Mouse (Mus musculus): Measurements from ENCODE around the gene Dnaaf2. TPM values are rescaled to one million over a fixed set of nuclear protein-coding genes. Genes with fewer than 3 reads are reported as not detected.

The Dnaaf2 gene
- total RNA-seq, 2 experiments from 2014 or later = 1.9 TPM

- TF ChIP-seq CTCF (conservative IDR thresholded peaks at IDR 0.05) = no peak
- no peak overlapping the region for H3K27ac ChIP-seq
These were observed 48.2 kb downstream of the Dnaaf2 start for GRCm38 (mm10) chr12:69150049-69150448.

GRCm38 (mm10) chr12:69147166-69147735 lies 51.0 kb downstream of the Dnaaf2 start:
- no peak for DNase-seq (ENCODE audit: low spot score in 2 of 2)
- Histone ChIP-seq H3K4me3 (no peak overlapping the region), H3K27ac (no peak overlapping the region)
- no peak for TF ChIP-seq CTCF (conservative IDR thresholded peaks at IDR 0.05)

More at GRCm38 (mm10) chr12:69150049-69150448, 48.2 kb downstream of the Dnaaf2 start:
- no peak overlapping the region for H3K4me3 ChIP-seq
- DNase-seq (ENCODE audit: low spot score in 2 of 2) = no peak

- DNase-seq (ENCODE audit: low spot score in 2 of 2) = no peak
- TF ChIP-seq CTCF (conservative IDR thresholded peaks at IDR 0.05) = no peak
- Histone ChIP-seq H3K4me3 (no peak overlapping the region), H3K27ac (no peak overlapping the region)
These were observed 54.8 kb downstream of the Dnaaf2 start for GRCm38 (mm10) chr12:69143460-69143859.

DNA sequence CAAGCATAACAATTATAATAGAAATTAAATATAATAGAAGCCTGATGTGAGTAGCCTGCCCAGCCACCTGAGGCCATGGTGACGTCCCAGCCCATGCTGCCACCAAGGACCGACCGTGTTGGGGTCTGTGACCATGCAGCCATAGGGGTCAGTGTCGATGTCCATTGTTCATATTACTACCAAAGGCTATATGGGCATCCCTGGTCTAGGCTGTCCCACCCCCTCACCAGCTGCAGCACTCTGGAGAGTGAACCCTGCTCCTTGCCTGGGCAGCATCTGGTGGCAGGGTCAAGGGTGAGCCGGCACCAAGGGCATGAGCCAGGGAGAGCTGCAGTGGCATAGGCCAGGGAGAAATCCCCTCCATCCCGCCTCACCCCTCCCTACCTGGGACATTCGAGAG lies 58.4 kb downstream of the Dnaaf2 start:
- DNase-seq (ENCODE audit: low spot score in 2 of 2) = no peak
- TF ChIP-seq CTCF (conservative IDR thresholded peaks at IDR 0.05) = no peak
- Histone ChIP-seq H3K27ac (no peak overlapping the region), H3K4me3 (no peak overlapping the region)

- H3K27ac ChIP-seq = no peak overlapping the region
- no peak for DNase-seq (ENCODE audit: low spot score in 2 of 2)
- no peak for TF ChIP-seq CTCF (conservative IDR thresholded peaks at IDR 0.05)
- H3K4me3 ChIP-seq = no peak overlapping the region
These were observed 59.0 kb downstream of the Dnaaf2 start for GRCm38 (mm10) chr12:69139201-69139600.

Small RNA genes within 50 kb of the gene (microRNA-seq; reads per million reads assigned to microRNA genes)
- 0 reads per million in 2 experiments for gene Gm47287
- 1.5 to 4.2 reads per million in 2 experiments for gene Gm47295

Other genes starting within 250 kb of the Dnaaf2 start
- 1,000 to 10,000 TPM; 1,229 to 1,249 TPM for gene Rps29, start 39.2 kb downstream of the Dnaaf2 start, total RNA-seq (2021)
- gene Lrr1, start 29.6 kb downstream of the Dnaaf2 start, total RNA-seq (2021) = not detected
- 100 to 1,000 TPM; 184 to 187 TPM for gene Rpl36al, start 14.3 kb downstream of the Dnaaf2 start, total RNA-seq (2021)
- gene Mgat2, start 14.3 kb downstream of the Dnaaf2 start, total RNA-seq (2021) = 10 to 100 TPM; 25.6 to 28.2 TPM
- 1 to 10 TPM; 3.8 to 4.1 TPM for gene Gm49383, start 1.3 kb downstream of the Dnaaf2 start, total RNA-seq (2021)
- 1 to 10 TPM; 3.5 to 5.1 TPM for gene Gm49384, start 5.8 kb upstream of the Dnaaf2 start, total RNA-seq (2021)
- gene Pole2, start 29.8 kb upstream of the Dnaaf2 start, total RNA-seq (2021) = under 1 TPM; 0.72 to 0.76 TPM
- 10 to 100 TPM; 17.5 to 18.6 TPM for gene Klhdc1, start 42.7 kb upstream of the Dnaaf2 start, total RNA-seq (2021)
- 100 to 1,000 TPM; 115 to 125 TPM for gene Klhdc2, start 98.3 kb upstream of the Dnaaf2 start, total RNA-seq (2021)
- 10 to 100 TPM; 50.0 to 50.2 TPM for gene Nemf, start 158.7 kb upstream of the Dnaaf2 start, total RNA-seq (2021)
- 10 to 100 TPM; 50.1 to 50.3 TPM for gene Arf6, start 173.7 kb upstream of the Dnaaf2 start, total RNA-seq (2021)
- 1 to 10 TPM in 1 of 2 experiments, under 1 TPM in 1; 0.61 to 1.1 TPM for gene Gm9887, start 174.0 kb upstream of the Dnaaf2 start, total RNA-seq (2021)

Measured in layer of hippocampus, adult 2 months (tissue).